Mouse (Mus musculus): ENCODE data around the gene Casp2.

The Casp2 gene
- long read RNA-seq, experiment 1, partial matches to known transcripts: 0 of 5 reads
- long read RNA-seq, experiment 1, other reads (novel, unspliced or antisense): 2 of 5 reads
- long read RNA-seq, experiment 2, partial matches to known transcripts: 1 of 4 reads
- long read RNA-seq, experiment 2, other reads (novel, unspliced or antisense): 1 of 4 reads

GRCm38 (mm10) chr6:42264626-42265312, at the start of gene Casp2:
TSS of gene Casp2 (plus strand) at chr6:42264985.
- intact Hi-C loops (cut with DNase I): loop anchor here (2.0 to 10.0 kb wide), 3 partner anchors 38 to 320 kb away; partner anchors contain the start of gene Epha1

GRCm38 (mm10) chr6:42215028-42215427, 49.8 kb upstream of the Casp2 start, which contains the start of gene Tas2r144:
TSS of gene Tas2r144 (plus strand) at chr6:42215328.
- intact Hi-C loops (cut with DNase I): no loop called here

- intact Hi-C loops (cut with DNase I): no loop called here
Observed at GRCm38 (mm10) chr6:42222286-42222685, 42.5 kb upstream of the Casp2 start.

DNA sequence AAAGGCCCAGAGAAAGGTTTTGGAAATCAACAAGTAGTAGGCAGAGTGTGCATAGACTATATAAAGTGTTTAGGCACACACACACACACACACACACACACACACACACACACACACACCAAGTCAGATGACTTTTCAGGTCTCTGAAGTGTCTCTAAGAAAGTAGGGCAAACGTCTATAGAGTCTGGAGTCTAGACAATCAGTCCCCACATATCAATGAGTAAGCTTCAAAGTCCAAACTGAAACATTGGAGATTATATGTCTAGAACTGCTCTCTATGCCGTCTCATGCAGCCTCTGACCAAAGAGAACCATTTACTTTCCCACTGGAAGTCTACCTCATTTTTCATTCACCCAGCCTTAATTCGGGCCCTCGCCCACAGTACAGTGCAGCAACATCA, 39.7 kb upstream of the Casp2 start:
- intact Hi-C loops (cut with DNase I): loop anchor here (5.0 kb wide), 1 partner anchor 102 kb away; no protein-coding TSS in a partner anchor

- intact Hi-C loops (cut with DNase I): loop anchor here (1.0 to 5.0 kb wide), 3 partner anchors 37 to 356 kb away; partner anchors contain the start of gene Casp2
Observed at GRCm38 (mm10) chr6:42227240-42228101, 37.3 kb upstream of the Casp2 start.

GRCm38 (mm10) chr6:42229610-42230009, 35.2 kb upstream of the Casp2 start:
- intact Hi-C loops (cut with DNase I): loop anchor here (5.0 kb wide), 1 partner anchor 98 kb away; no protein-coding TSS in a partner anchor

- intact Hi-C loops (cut with DNase I): no loop called here
Observed at GRCm38 (mm10) chr6:42231191-42231590, 33.6 kb upstream of the Casp2 start.

DNA sequence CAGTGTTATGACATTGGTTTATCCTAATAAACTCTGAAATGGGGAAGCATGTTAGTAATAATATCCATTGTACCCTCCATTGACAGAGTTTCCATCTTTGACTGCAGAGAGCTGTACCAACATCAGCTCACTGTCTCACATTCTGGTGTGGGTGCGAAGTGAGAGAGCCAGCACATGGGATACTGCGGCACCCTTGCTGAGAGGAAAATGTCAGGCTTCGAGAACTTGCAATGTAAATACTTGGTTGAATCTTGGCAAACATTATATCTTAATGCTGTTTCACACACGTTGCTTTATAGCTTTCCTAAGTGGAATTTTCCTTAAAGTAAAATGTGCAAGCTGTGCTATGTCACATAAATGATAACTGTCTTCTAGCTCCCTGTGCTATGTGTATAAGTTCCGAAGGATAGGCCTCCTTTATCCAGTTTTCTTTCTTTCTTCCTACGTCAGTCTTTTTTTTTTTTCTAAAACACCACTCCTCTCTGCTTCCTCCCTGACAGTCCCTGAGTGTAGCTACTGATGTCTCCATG, 27.4 kb upstream of the Casp2 start:
- intact Hi-C loops (cut with DNase I): no loop called here

GRCm38 (mm10) chr6:42241311-42242045, 23.3 kb upstream of the Casp2 start:
- intact Hi-C loops (cut with DNase I): no loop called here

GRCm38 (mm10) chr6:42245711-42246353, 19.0 kb upstream of the Casp2 start, which contains the start of gene Gstk1:
TSS of gene Gstk1 (plus strand) at chr6:42245935.
- intact Hi-C loops (cut with DNase I): no loop called here

DNA sequence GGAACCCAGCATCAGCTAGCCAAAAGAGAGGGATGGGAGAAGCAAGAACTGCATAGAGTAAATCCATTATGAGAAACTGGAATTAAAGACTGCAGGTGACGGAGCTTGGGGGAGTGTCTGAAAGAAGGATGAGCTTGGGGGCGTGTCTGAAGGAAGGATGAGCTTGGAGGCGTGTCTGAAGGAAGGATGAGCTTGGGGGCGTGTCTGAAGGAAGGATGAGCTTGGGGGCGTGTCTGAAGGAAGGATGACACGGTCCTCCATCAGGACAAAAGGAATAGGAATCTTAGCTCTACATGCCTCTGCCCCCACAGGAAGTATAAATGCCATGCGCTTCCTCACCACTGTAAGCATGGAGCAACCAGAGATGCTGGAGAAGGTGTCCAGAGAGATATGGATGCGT, 17.6 kb upstream of the Casp2 start:
- intact Hi-C loops (cut with DNase I): no loop called here

DNA sequence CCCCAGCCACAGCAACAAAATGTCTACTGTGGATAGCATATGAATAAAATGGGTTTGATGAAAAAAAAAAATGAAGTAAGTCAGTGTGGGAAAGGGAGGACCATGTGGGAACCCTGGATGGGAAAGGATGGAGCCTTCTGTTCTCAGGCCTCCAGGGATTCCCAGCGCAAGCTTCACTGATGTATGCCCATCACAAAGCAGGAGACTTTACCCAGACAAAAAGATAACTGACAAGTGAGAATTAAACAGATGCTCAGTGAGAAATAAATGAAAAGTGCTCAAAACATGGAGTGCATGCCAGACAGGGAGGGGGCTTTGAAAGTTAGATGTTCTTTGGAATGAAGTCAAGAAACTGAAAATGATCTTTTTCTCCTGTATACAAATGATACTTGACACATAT, 16.8 kb upstream of the Casp2 start:
- intact Hi-C loops (cut with DNase I): no loop called here

DNA sequence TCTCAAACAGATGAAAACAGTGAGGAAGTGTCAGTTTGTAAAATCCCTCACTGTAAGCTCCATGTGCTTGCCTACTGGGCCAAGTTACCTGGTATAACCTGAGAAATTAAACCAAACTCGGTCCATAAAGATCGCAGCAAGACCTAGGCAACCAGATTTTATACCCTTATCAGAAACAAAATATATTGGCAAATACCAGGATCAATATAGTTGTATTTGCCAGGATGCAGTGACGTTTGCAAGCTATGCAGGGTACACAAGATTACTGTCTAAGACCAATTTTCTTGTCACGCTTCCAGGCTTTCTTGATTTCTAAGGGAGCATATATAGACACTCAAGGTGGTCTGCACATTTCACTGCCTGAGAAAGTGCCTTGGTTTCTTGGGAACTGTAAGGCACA, 13.0 kb upstream of the Casp2 start:
- intact Hi-C loops (cut with DNase I): no loop called here

DNA sequence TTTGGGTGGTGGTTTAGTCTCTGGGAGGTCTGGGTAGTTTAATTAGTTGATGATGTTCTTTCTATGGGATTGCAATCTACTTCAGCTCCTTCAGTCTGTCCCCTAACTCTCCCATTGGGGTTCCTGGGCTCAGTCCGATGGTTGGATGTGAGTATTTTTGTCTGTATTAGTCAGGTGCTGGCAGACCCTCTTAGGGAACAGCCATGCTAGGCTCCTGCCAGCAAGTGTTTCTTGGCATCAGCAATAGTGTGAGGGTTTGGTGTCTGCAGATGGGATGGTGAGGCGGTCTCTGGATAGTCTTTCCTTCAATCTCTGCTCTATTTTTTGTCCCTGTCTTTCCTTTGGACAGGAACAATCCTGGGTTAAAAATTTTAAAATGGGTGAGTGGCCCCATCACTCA, 11.7 kb upstream of the Casp2 start:
- intact Hi-C loops (cut with DNase I): no loop called here

DNA sequence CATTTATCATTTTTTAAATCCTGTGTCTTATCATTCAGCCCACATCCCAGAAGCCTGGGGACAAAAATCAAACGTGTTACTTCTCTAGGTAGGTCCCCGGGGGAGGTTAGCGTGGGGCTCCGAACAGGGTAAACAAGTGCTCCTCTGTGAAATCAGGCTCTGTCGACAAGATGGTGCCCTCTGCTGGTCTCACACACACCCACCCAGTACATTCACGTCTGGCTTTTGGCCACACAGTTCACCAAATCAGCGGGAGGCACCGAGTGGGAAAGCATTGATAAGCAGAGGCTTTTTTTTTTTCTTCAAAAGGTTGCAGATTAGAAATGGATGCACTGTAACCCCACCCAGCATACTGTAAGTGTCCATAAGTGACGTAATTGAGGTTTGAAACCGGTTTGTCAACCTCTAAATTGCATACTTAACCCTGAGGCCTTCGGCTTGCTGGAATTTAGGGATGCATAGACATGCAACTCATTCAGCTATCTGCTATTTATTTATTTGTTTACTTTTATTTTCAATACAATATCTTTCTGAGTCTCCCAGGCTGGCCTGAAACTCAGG, 7.4 kb upstream of the Casp2 start:
- intact Hi-C loops (cut with DNase I): no loop called here

DNA sequence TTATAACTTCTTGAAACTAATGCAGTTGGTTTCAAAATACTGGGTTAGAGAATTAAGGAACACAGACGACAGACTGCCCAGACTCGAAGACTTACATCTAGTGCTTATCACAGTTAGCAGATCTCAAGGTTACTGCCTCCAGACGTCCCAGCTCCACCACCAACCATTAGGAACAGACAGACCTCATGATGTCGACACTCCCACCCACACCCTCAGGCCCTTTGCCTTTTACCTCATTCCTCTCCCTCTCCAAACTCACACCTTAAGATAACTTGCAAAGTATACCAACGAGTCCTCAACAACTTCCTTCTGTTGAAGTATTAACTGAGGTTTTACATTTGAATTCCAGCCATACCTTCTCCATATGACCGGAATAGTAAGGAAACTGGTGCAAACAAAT, 4.4 kb upstream of the Casp2 start:
- intact Hi-C loops (cut with DNase I): loop anchor here (10.0 kb wide), 2 partner anchors 114 to 324 kb away; partner anchors contain the start of gene Epha1

- intact Hi-C loops (cut with DNase I): loop anchor here (10.0 kb wide), 2 partner anchors 113 to 323 kb away; partner anchors contain the start of gene Epha1
Observed at GRCm38 (mm10) chr6:42261524-42262170, 3.1 kb upstream of the Casp2 start, which contains the start of gene Tmem139. TSS of gene Tmem139 (plus strand) at chr6:42261970.

GRCm38 (mm10) chr6:42265391-42266330, 876 bp downstream of the Casp2 start:
- intact Hi-C loops (cut with DNase I): loop anchor here (2.0 to 10.0 kb wide), 3 partner anchors 39 to 319 kb away; partner anchors contain the start of gene Epha1

Measured in adrenal gland (tissue).